Comparison of ENCODE assay signal across 8 mouse cellular contexts in genomic region chr7:131556541-131557271, GRCm38 (mm10). TPM values are rescaled to one million over a fixed set of nuclear protein-coding genes. Genes with fewer than 3 reads are reported as not detected.
A peak's percentile ranks its signal among the peaks of the same experiment; 100 is the strongest.
DNase-seq lines count a peak whose midpoint lies in the region; ATAC-seq and TF ChIP-seq lines count a peak whose summit lies in the region.

No protein-coding gene starts in this region.

- DNase-seq in heart, adult 2 months: peak; percentile 30 to 58
- DNase-seq in heart, adult 8-10 months (ENCODE audit: low spot score): no peak
- DNase-seq in ES-CJ7 (ENCODE audit: low read depth, low spot score): peak; percentile 87
- no peak for DNase-seq in layer of hippocampus, adult 9-10 months (ENCODE audit: low spot score)
- DNase-seq in left cerebral cortex, adult 9 months (ENCODE audit: low spot score in 2 of 2): no peak
- DNase-seq in layer of hippocampus, adult 8-10 months (ENCODE audit: low spot score in 2 of 2): no peak

- intact Hi-C loops in heart, adult 2 months (cut with DNase I): loop anchor here (1.0 kb wide), 1 partner anchor 12 kb away; no protein-coding TSS in a partner anchor

- no peak for ATAC-seq in heart, embryonic 14.5 days (ENCODE audit: insufficient number of reproducible peaks, insufficient read depth, low FRiP score, low read depth)
- no peak for ATAC-seq in liver, embryonic 15.5 days (ENCODE audit: insufficient read depth)

- H3K4me3 ChIP-seq in heart, adult 2 months: no peak overlapping the region
- H3K4me3 ChIP-seq in heart, embryonic 14.5 days (ENCODE audit: control insufficient read depth in 1 of 2, insufficient read depth in 1 of 2, low read depth in 1 of 2, low read length in 2 of 2): no peak overlapping the region; a peak in 1 of 4 replicates
- 0 out of 2 replicates have a peak overlapping the region, but pooled peaks have one; percentile 2 for H3K4me3 ChIP-seq in liver, embryonic 15.5 days (replicated peaks)

- H3K36me3 ChIP-seq in heart, adult 2 months (ENCODE audit: control insufficient read depth, insufficient read depth, low read length): peaks cover 6% of the 10 kb centered on the region
- peaks cover under 1% of the 10 kb centered on the region for H3K36me3 ChIP-seq in heart, embryonic 14.5 days (ENCODE audit: control insufficient read depth, insufficient read depth, low read length)
- peaks cover under 1% of the 10 kb centered on the region for H3K36me3 ChIP-seq in liver, embryonic 15.5 days (replicated peaks)

- WGBS in heart, adult 2 months: 3% methylated on average over 37 of the region's 37 CpGs
- under 1% methylated on average over 37 of the region's 37 CpGs for WGBS in heart, embryonic 14.5 days
- WGBS in liver, embryonic 15.5 days (ENCODE audit: insufficient replicate concordance): 2% methylated on average over 37 of the region's 37 CpGs

- H3K27ac ChIP-seq in heart, adult 2 months: no peak overlapping the region
- H3K27ac ChIP-seq in heart, embryonic 14.5 days (replicated peaks in 1 of 2; ENCODE audit: control insufficient read depth in 1 of 2, insufficient read depth in 1 of 2, low read depth in 2 of 2, low read length in 2 of 2): no peak overlapping the region
- no peak overlapping the region for H3K27ac ChIP-seq in liver, embryonic 15.5 days (replicated peaks)

- no peak overlapping the region for H3K9ac ChIP-seq in heart, adult 2 months (ENCODE audit: low read depth, low read length)
- no peak overlapping the region for H3K9ac ChIP-seq in heart, embryonic 14.5 days (ENCODE audit: low read length)
- no peak overlapping the region for H3K9ac ChIP-seq in liver, embryonic 15.5 days

- no peaks in the 10 kb centered on the region for H3K9me3 ChIP-seq in heart, embryonic 14.5 days (ENCODE audit: control insufficient read depth, low read length)
- no peaks in the 10 kb centered on the region for H3K9me3 ChIP-seq in liver, embryonic 15.5 days (replicated peaks)

- no peak for TF ChIP-seq EP300 in heart, adult 2 months (IDR thresholded peaks at IDR 0.05; ENCODE audit: insufficient read depth, low read depth, low read length)

- H3K4me2 ChIP-seq in heart, embryonic 14.5 days (ENCODE audit: low read length): peak overlapping the region; percentile 8; the same call in 1 of the 2 replicates
- peak overlapping the region; percentile 35; the same call in 1 of the 2 replicates for H3K4me2 ChIP-seq in liver, embryonic 15.5 days

- no peaks in the 10 kb centered on the region for H3K79me2 ChIP-seq in heart, adult 2 months (replicated peaks; ENCODE audit: control insufficient read depth, insufficient read depth, low read length)

- H3K27me3 ChIP-seq in heart, adult 2 months (ENCODE audit: control insufficient read depth, insufficient read depth, low read length): peaks cover 41% of the 10 kb centered on the region
- peaks cover 78% of the 10 kb centered on the region for H3K27me3 ChIP-seq in heart, embryonic 14.5 days (ENCODE audit: control insufficient read depth, insufficient read depth, low read length)
- H3K27me3 ChIP-seq in liver, embryonic 15.5 days: peaks cover 80% of the 10 kb centered on the region

- TF ChIP-seq POLR2A in heart, adult 2 months (IDR thresholded peaks at IDR 0.05; ENCODE audit: insufficient read depth, low read depth, low read length): no peak

- peaks cover 4% of the 10 kb centered on the region for H3K4me1 ChIP-seq in heart, adult 2 months (ENCODE audit: control insufficient read depth, insufficient read depth, low read length)
- peaks cover 4 to 24% of the 10 kb centered on the region in 2 experiments; a peak in 3 of 4 replicates for H3K4me1 ChIP-seq in heart, embryonic 14.5 days (ENCODE audit: control insufficient read depth in 2 of 2, insufficient read depth in 2 of 2, low read length in 2 of 2)
- H3K4me1 ChIP-seq in liver, embryonic 15.5 days (replicated peaks): peaks cover 26% of the 10 kb centered on the region

- no peak for TF ChIP-seq CTCF in heart, adult 2 months (IDR thresholded peaks at IDR 0.05)

RNA-seq across cellular contexts. Expression of gene Bub3, which starts 3.3 kb away (rescaled TPM):
- 10 to 100 TPM; 25.0 to 29.8 TPM for total RNA-seq in heart, adult 2 months (2021)
- 34.5 and 57.8 TPM in 2 replicates for polyA plus RNA-seq in heart, adult 2 months (2012; rRNA removed)
- 10 to 100 TPM; 28.6 to 34.8 (median 29.3) TPM for total RNA-seq in heart, adult 8-10 months (2022)
- 118 and 121 TPM in 2 replicates for polyA plus RNA-seq in heart, embryonic 14.5 days (2014; fragmentation: Nextera tagmentation; extraction: Ambion mirVana)
- 107 and 113 TPM in 2 replicates for polyA plus RNA-seq in liver, embryonic 15.5 days (2015; fragmentation: Nextera tagmentation; extraction: Ambion mirVana)
- total RNA-seq in layer of hippocampus, adult 8-10 months (2022): 10 to 100 TPM; 60.8 to 68.8 (median 62.0) TPM

RNA-seq across cellular contexts. Expression of gene Hmx2, which starts 8.1 kb away (rescaled TPM):
- not detected for total RNA-seq in heart, adult 2 months (2021)
- polyA plus RNA-seq in heart, adult 2 months (2012; rRNA removed): not detected in 2 replicates
- total RNA-seq in heart, adult 8-10 months (2022): not detected
- polyA plus RNA-seq in heart, embryonic 14.5 days (2014; fragmentation: Nextera tagmentation; extraction: Ambion mirVana): 0.07 TPM in 1 of 2 replicates, not detected in the other
- polyA plus RNA-seq in liver, embryonic 15.5 days (2015; fragmentation: Nextera tagmentation; extraction: Ambion mirVana): not detected in 2 replicates
- total RNA-seq in layer of hippocampus, adult 8-10 months (2022): not detected

RNA-seq across cellular contexts. Expression of gene Hmx3, which starts 14.0 kb away (rescaled TPM):
- not detected for total RNA-seq in heart, adult 2 months (2021)
- polyA plus RNA-seq in heart, adult 2 months (2012; rRNA removed): not detected in 2 replicates
- not detected for total RNA-seq in heart, adult 8-10 months (2022)
- polyA plus RNA-seq in heart, embryonic 14.5 days (2014; fragmentation: Nextera tagmentation; extraction: Ambion mirVana): 0.14 TPM in 1 of 2 replicates, not detected in the other
- polyA plus RNA-seq in liver, embryonic 15.5 days (2015; fragmentation: Nextera tagmentation; extraction: Ambion mirVana): not detected in 2 replicates
- total RNA-seq in layer of hippocampus, adult 8-10 months (2022): not detected

Comparison
In these comparisons a context has a peak if more than half of its experiments do, and no peak if none do; other contexts are left out.
1. DNase-seq: peak in heart, adult 2 months (2 of 2) and ES-CJ7 (single experiment); none in heart, adult 8-10 months (single experiment), layer of hippocampus, adult 9-10 months (single experiment), left cerebral cortex, adult 9 months (0 of 2) and layer of hippocampus, adult 8-10 months (0 of 2).